Mouse (Mus musculus) midbrain, embryonic 16.5 days (tissue): Measurements from ENCODE around the gene Glg1. TPM values are rescaled to one million over a fixed set of nuclear protein-coding genes. Genes with fewer than 3 reads are reported as not detected.
"Not testable (repeated sequence)": the region's sequence is repeated elsewhere in the genome, so short reads cannot be mapped to it uniquely, and the experiment has no call there.

ENCODE experiments used
- ATAC-seq: fragments of 200-750 bp; cut with Nextera tagmentation; 2 replicates; pipeline ENCODE4 v1.8.0; 2017; ENCODE audit warnings: moderate TSS enrichment
- H3K27ac ChIP-seq: fragments of 300-500 bp; sonication (generic); 2 replicates; pipeline ENCODE4 v1.5.1; 2014; ENCODE audit warnings: mild to moderate bottlenecking, low read length, mixed read lengths
- H3K27me3 ChIP-seq: fragments of 300-500 bp; sonication (generic); 2 replicates; pipeline ENCODE4 v1.6.1; 2014; ENCODE audit warnings: low read depth, low read length, mixed read lengths; ENCODE audit not compliant: control insufficient read depth, insufficient read depth
- H3K36me3 ChIP-seq: fragments of 300-500 bp; sonication (generic); 2 replicates; pipeline ENCODE4 v1.6.1; 2014; ENCODE audit warnings: mild to moderate bottlenecking, low read length, moderate library complexity, mixed read lengths; ENCODE audit not compliant: control insufficient read depth, insufficient read depth
- H3K4me1 ChIP-seq: fragments of 300-500 bp; sonication (generic); 2 replicates; pipeline ENCODE4 v1.6.1; 2014; ENCODE audit warnings: mild to moderate bottlenecking, low read length, mixed read lengths; ENCODE audit not compliant: control insufficient read depth, insufficient read depth
- H3K4me2 ChIP-seq: fragments of 300-500 bp; sonication (generic); 2 replicates; pipeline ENCODE4 v1.6.1; 2014; ENCODE audit warnings: mild to moderate bottlenecking, low read length, mixed read lengths
- H3K4me3 ChIP-seq: fragments of 300-500 bp; sonication (generic); 2 replicates; pipeline ENCODE4 v1.5.1; 2014; ENCODE audit warnings: low read depth, mild to moderate bottlenecking, low read length, moderate library complexity, mixed read lengths
- H3K9ac ChIP-seq: fragments of 300-500 bp; sonication (generic); 2 replicates; pipeline ENCODE4 v1.6.1; 2014; ENCODE audit warnings: low read depth, low read length, mixed read lengths
- H3K9me3 ChIP-seq: fragments of 300-500 bp; sonication (generic); replicated peaks from 2 replicates; pipeline ENCODE4 v1.6.1; 2014; ENCODE audit warnings: mild to moderate bottlenecking, low read length, mixed read lengths; ENCODE audit not compliant: control insufficient read depth, poor library complexity, severe bottlenecking
- WGBS: fragments of 180-500 bp; shearing (Covaris S2); extraction: QIAGEN DNeasy Blood & Tissue Kit; methylation state at CpG from one replicate; pipeline ENCODE4 v1.1.7; 2014; 5-methylcytosine and 5-hydroxymethylcytosine counted together
- polyA plus RNA-seq: library from polyadenylated mRNA; unstranded; fragments of >200 nt; fragmentation: Nextera tagmentation; extraction: Ambion mirVana; gene quantifications from 2 replicates; pipeline ENCODE4 v1.2.1, GENCODE M21; 2015

The Glg1 gene
- polyA plus RNA-seq, 1 experiment from 2014 or later: 59.7 TPM

DNA sequence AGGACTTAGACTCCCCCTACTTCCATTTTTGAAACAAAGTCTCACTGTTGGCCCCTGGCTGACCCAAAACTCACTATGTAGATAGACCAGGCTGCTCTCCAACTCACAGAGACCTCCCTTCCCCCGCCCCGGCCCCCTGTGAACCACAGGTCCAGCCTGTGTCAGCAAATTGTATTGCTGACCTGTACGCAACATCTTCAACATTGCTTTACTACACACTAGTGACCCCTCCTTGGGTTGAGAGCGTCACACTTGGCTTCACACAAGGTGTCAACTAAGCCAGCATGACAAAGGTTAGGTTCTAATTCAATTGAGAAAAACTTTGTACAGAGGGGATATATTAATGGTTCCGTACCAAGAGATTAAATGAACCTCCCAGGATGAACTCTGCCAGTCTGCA, 1.2 kb upstream of the Glg1 start:
- Histone ChIP-seq H3K4me3 (no peak overlapping the region), H3K36me3 (no peaks in the 10 kb centered on the region), H3K27me3 (no peaks in the 10 kb centered on the region), H3K9ac (no peak overlapping the region), H3K4me1 (peaks cover 20% of the 10 kb centered on the region), H3K9me3 (no peaks in the 10 kb centered on the region), H3K4me2 (no peak overlapping the region), H3K27ac (no peak overlapping the region)
- ATAC-seq: no peak
- 95% methylated on average over 5 of the region's 5 CpGs for WGBS

DNA sequence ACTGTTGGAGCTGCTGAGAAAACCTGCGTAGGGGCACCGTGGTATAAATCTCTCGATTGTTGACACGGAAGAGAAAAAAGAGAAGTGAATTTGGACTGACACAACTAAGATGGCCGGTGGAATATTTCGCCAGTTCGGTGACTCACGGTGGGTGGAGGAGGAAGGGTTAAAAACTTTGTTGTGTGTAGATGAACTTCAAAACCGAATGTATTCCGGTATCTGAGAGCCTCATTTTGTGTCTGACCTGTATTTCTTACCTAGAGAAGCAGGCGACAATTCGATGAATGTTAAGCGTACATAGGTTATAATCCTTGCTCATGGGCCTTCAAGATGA, 359 bp upstream of the Glg1 start:
- no peak; the same call in 1 of the 2 replicates for ATAC-seq
- peak overlapping the region; percentile 68 for H3K9ac ChIP-seq
- H3K27me3 ChIP-seq: no peaks in the 10 kb centered on the region
- H3K4me2 ChIP-seq: peak overlapping the region; percentile 81
- no peaks in the 10 kb centered on the region for H3K36me3 ChIP-seq
- 11% methylated on average over 13 of the region's 13 CpGs for WGBS
- H3K4me1 ChIP-seq: peaks cover 20% of the 10 kb centered on the region
- peak overlapping the region; percentile 99 for H3K27ac ChIP-seq
- no peaks in the 10 kb centered on the region for H3K9me3 ChIP-seq
- peak overlapping the region; percentile 95 for H3K4me3 ChIP-seq

DNA sequence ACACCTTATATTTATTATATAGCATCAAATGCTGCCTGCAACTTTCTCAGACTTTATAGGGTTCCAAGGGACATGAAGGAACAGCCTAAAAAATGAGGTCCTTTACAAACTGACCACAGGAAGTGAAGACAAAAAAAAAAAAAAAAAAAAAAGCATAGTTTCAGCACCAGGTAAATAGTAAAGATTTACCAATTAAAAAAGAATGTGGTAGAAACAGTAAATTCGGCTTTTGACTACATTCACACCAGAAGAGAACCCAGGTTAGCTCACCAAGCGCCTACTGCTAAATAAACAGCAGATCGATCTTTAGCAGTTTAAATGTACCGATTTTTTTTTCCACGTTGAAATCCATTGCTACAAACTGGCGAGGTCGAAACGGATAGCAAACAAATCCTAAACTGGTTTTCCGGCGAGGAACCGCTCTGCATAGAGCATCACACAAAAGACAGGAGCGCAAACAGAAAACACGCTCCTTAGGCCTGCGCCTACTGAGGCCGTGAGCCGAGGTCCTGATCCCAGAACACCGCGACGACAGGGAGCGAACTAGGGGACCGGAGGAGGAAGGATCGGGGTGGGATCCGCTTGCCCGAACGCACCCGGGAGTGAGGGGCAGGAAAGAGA, 896 bp downstream of the Glg1 start:
- H3K9me3 ChIP-seq: no peaks in the 10 kb centered on the region
- peak overlapping the region; percentile 81 for H3K4me2 ChIP-seq
- H3K27me3 ChIP-seq: no peaks in the 10 kb centered on the region
- WGBS: under 1% methylated on average over 25 of the region's 26 CpGs
- peak overlapping the region; percentile 98 for H3K9ac ChIP-seq
- H3K36me3 ChIP-seq: no peaks in the 10 kb centered on the region
- peak; percentile 80 for ATAC-seq
- peaks cover 20% of the 10 kb centered on the region for H3K4me1 ChIP-seq
- peak overlapping the region; percentile 95 for H3K4me3 ChIP-seq
- peak overlapping the region; percentile 99 for H3K27ac ChIP-seq

- WGBS: 94% methylated on average over 4 of the region's 4 CpGs
- H3K4me3 ChIP-seq: no peak overlapping the region
- H3K27ac ChIP-seq: no peak overlapping the region
- no peak for ATAC-seq
- H3K36me3 ChIP-seq: no peaks in the 10 kb centered on the region
- no peak overlapping the region for H3K4me2 ChIP-seq
- no peaks in the 10 kb centered on the region for H3K9me3 ChIP-seq
- H3K27me3 ChIP-seq: no peaks in the 10 kb centered on the region
- H3K4me1 ChIP-seq: peaks cover 10% of the 10 kb centered on the region
- no peak overlapping the region for H3K9ac ChIP-seq
These were observed 6.4 kb downstream of the Glg1 start for GRCm38 (mm10) chr8:111252487-111253112.

DNA sequence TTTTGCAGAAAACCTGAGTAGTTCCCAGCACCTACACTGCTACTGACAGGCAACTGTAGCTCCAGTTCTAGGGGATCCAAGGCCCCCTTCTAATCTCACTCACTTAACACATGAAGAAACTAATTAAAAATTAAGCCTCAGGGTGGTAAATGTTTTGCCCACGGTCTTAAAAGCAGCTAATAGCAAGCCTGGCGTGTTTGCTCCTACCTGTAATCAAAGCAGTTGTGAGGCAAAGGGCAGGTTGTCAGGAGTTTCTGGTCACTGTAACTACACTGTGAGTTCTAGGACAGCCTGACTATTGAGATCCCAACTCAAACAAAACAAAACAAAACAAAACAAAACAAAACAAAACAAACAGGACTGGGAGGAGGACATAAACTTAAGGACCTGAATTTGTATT, 8.9 kb downstream of the Glg1 start:
- Histone ChIP-seq H3K9ac (no peak overlapping the region), H3K4me1 (no peaks in the 10 kb centered on the region; the same call in 1 of the 2 replicates), H3K9me3 (no peaks in the 10 kb centered on the region), H3K4me3 (no peak overlapping the region), H3K4me2 (no peak overlapping the region), H3K36me3 (no peaks in the 10 kb centered on the region), H3K27ac (no peak overlapping the region), H3K27me3 (no peaks in the 10 kb centered on the region)
- no peak for ATAC-seq
- WGBS: 75% methylated on average over 2 of the region's 2 CpGs

DNA sequence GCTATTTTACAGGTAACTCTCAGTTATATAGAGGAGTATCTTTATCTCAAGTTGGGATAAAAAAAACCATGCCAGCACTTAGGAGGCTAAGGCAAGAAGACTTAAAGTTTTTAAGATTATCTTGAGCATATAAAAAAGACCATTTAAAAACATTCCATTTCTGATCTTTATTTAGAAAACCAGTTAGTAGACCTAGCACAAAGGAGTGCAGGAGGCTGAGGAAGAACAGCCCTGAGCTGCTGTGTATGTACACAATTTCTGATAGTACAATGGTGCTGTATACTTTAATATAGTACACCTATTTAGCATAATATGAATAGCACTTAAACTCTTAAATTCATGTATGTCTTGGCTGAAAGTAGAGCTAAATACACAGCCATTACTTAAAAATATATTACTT, 10.9 kb downstream of the Glg1 start:
- Histone ChIP-seq H3K9ac (no peak overlapping the region), H3K4me1 (no peaks in the 10 kb centered on the region; the same call in 1 of the 2 replicates), H3K27ac (no peak overlapping the region), H3K4me3 (no peak overlapping the region), H3K36me3 (no peaks in the 10 kb centered on the region), H3K27me3 (no peaks in the 10 kb centered on the region), H3K4me2 (no peak overlapping the region), H3K9me3 (no peaks in the 10 kb centered on the region)
- ATAC-seq: no peak

- WGBS: 100% methylated on average over 1 of the region's 1 CpGs
These were observed 12.2 kb downstream of the Glg1 start for GRCm38 (mm10) chr8:111246864-111247263.

DNA sequence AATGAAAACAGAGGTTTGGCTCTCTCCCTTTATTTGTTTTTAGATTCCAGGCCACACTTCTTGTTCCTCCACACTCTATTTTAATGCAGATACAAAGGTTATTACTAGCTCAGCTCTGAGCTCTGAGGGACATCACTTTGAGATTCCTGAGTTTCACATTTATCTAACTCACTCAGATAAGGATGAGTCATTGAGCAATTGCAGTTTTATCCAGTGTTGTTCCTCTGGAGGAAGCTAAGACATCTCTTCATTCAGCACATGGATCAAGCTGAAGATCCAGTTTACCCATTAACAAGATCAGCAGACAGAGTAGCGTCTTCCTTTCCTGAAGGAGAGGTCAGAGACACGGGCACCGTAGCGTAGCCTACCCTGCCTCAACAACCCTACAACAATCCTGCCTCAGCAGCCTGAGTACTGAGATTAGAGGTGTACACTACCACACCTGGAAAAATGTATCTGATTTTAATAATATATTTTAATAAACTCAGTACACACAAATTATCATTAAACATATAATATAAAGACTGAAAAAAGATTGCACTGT, 12.7 kb downstream of the Glg1 start:
- H3K4me1 ChIP-seq: no peaks in the 10 kb centered on the region; the same call in 1 of the 2 replicates
- no peak overlapping the region for H3K27ac ChIP-seq
- H3K9ac ChIP-seq: no peak overlapping the region
- no peaks in the 10 kb centered on the region for H3K36me3 ChIP-seq
- 90% methylated on average over 4 of the region's 4 CpGs for WGBS
- H3K27me3 ChIP-seq: no peaks in the 10 kb centered on the region
- H3K4me2 ChIP-seq: no peak overlapping the region
- no peaks in the 10 kb centered on the region for H3K9me3 ChIP-seq
- ATAC-seq: no peak
- H3K4me3 ChIP-seq: no peak overlapping the region

More at GRCm38 (mm10) chr8:111246864-111247263, 12.2 kb downstream of the Glg1 start:
- not testable (repeated sequence) for H3K27ac ChIP-seq, H3K9ac ChIP-seq, ATAC-seq, H3K36me3 ChIP-seq, H3K4me3 ChIP-seq, H3K4me2 ChIP-seq, H3K27me3 ChIP-seq, H3K9me3 ChIP-seq, H3K4me1 ChIP-seq

GRCm38 (mm10) chr8:111237301-111237700, 21.7 kb downstream of the Glg1 start:
- ATAC-seq: no peak
- Histone ChIP-seq H3K36me3 (no peaks in the 10 kb centered on the region), H3K4me2 (no peak overlapping the region), H3K9me3 (no peaks in the 10 kb centered on the region), H3K9ac (no peak overlapping the region), H3K27me3 (no peaks in the 10 kb centered on the region), H3K4me3 (no peak overlapping the region), H3K27ac (no peak overlapping the region), H3K4me1 (no peaks in the 10 kb centered on the region)
- 86% methylated on average over 3 of the region's 3 CpGs for WGBS
